Mouse (Mus musculus) heart, postnatal 25 days (tissue): Measurements from ENCODE around the gene Oaz1. TPM values are rescaled to one million over a fixed set of nuclear protein-coding genes. Genes with fewer than 3 reads are reported as not detected.

ENCODE experiments used
- DNase-seq: peaks from one replicate; pipeline ENCODE4 v3.0.0; 2022; ENCODE audit warnings: low spot score
- intact Hi-C: fragments of 180-260 bp; cut with DNase I; formaldehyde crosslinking; loops from one replicate; pipeline ENCODE4 v1.15.1; 2025
- total RNA-seq, 2 experiments: library from RNA; stranded (reverse); gene quantifications; 2 replicates each; pipeline ENCODE4 v1.2.3; 2021

The Oaz1 gene
- 100 to 1,000 TPM; 883 to 894 TPM for total RNA-seq

DNA sequence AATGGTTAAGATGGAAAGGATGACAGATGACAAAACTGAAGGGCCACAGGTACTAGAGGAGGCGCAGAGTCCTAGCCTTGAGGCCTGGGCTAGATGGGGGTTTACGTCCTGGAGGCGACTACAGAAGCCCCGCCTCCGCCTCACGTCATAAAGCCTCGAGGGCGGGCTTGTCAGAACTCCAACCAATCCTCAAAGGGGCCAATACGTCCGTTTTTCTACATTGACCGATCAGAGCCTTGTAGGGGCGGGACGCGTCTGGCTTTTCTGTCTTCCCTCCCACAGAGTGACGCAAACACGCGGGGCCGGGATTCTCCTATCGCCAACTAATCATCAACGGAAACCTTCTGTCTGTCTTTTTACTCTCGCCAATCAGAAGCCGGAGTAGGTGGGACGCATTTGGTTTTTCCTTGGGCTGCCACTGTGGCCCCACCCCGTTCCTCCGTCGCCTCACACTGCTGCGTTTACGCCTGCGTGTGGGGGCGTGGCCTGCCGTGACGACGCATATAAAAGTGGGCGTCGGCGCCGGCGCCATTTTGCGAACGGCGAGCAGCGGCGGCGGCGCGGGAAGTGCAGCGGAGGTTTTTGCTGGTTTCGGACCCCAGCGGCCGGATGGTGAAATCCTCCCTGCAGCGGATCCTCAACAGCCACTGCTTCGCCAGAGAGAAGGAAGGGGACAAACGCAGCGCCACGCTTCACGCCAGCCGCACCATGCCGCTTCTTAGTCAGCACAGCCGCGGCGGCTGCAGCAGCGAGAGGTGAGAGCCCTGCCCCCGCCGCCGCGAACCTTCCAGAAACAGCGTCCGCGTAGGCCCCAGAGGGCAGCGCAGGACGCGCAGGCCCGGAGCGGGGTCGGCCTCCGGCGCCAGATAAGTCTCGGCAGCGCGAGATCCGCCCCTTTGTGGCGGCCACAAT, at the start of gene Oaz1:
Oaz1 (plus strand) TSS at position 506 of the 912 bp plus-strand sequence.
- peak; percentile 100 for DNase-seq
- intact Hi-C loops = loop anchor here (2.0 kb wide), 1 partner anchor 28 kb away; the partner anchor contains the start of genes Plekhj1 and Sf3a2

GRCm38 (mm10) chr10:80777123-80777522, 49.3 kb upstream of the Oaz1 start:
- no peak for DNase-seq
- intact Hi-C loops = no loop called here

DNA sequence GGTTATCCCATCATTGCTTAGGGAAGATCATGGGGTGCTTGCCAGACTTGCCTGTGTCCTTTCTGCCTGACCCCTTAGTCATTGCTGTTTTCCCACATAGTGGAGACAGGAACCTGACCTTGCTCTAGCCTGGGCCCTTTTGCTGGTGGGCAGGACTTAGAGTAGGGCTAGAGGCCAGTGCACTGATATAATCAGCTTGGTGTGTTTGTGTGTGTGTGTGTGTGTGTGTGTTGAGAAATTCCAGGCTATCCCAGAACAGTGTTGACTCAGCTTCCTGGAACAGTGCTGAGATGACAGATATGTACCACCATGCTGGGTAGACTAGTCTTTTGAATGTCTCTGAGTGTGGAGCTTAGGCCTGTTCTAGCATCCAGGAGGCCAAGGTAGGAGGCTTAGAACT, 46.9 kb upstream of the Oaz1 start:
- DNase-seq = no peak
- intact Hi-C loops = no loop called here

- no peak for DNase-seq
- intact Hi-C loops = no loop called here
Measured at GRCm38 (mm10) chr10:80784302-80784701, 42.2 kb upstream of the Oaz1 start.

- intact Hi-C loops = no loop called here
- DNase-seq = no peak
Measured at GRCm38 (mm10) chr10:80784871-80785270, 41.6 kb upstream of the Oaz1 start.

DNA sequence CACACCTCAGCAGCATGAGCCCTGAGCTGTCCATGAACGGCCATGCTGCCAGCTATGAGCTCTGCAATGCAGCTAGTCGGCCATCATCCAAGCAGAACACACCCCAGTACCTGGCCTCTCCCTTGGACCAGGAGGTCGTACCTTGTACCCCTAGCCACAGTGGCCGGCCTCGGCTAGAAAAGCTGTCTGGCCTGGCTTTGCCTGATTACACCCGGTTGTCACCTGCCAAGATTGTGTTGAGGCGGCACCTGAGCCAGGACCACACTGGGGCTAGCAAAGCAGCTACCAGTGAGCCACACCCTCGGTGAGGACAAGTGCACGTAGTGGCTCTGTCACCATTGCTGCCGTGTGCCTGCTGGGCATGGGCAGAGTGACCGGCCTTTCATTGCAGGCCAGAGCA, 40.5 kb upstream of the Oaz1 start:
- no peak for DNase-seq
- intact Hi-C loops = no loop called here

DNA sequence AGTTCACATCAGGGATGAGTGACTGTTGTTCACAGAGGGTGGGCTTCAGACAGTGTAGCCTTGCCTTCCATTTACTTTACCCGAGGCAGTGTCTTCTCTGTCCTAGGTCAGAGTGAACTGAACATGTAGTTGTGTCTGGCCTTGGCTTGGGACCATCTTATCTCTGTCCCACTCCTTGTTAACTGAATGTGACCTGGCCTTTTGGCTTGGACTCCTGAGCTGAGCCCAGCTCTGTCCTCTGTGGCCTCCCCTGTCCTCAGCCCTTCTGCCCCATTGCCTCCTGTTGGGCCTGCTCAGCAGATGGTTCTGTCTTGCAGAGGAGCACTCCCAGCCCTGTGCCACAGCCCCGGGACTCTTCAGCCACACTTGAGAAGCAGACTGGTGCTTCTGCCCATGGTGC, 38.9 kb upstream of the Oaz1 start:
- DNase-seq = no peak

GRCm38 (mm10) chr10:80790761-80791404, 35.6 kb upstream of the Oaz1 start:
- DNase-seq = no peak
- intact Hi-C loops = no loop called here

More for the DNA sequence above, 38.9 kb upstream of the Oaz1 start:
- intact Hi-C loops = no loop called here

DNA sequence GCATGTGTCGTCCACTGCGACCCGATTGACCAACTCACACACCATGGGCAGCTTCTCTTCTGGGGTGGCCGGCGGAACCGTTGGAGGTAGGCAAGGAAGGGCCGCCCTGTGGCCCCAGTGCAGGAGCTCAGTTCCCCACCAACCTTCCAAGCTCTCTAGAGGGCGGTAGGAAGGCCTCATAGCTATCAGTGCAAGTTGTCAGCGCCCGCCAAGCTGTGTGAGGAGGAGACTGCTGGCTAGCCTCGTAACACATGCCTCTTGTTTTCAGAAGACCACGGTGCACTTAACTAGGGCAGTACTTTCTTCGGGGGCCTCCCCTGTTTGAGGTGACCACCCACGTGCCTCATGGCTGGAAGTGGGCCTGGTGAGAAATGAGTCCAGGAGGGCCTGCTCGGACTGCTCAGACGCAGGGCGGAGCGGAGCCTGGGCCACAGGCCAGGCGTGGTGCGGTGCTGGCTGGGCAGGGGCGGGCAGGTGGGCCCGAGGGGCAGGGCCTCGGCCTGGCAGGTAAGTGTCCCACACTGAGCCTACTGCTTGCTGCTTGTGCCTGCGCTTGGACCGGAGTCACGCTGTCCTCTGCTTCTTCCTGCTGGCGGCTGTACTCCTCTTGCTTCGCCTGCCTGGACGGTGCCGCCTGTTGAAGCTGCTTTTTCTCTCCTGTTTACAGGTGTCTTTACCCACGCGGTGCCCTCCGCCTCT, 34.8 kb upstream of the Oaz1 start:
- intact Hi-C loops = no loop called here
- DNase-seq = no peak

DNA sequence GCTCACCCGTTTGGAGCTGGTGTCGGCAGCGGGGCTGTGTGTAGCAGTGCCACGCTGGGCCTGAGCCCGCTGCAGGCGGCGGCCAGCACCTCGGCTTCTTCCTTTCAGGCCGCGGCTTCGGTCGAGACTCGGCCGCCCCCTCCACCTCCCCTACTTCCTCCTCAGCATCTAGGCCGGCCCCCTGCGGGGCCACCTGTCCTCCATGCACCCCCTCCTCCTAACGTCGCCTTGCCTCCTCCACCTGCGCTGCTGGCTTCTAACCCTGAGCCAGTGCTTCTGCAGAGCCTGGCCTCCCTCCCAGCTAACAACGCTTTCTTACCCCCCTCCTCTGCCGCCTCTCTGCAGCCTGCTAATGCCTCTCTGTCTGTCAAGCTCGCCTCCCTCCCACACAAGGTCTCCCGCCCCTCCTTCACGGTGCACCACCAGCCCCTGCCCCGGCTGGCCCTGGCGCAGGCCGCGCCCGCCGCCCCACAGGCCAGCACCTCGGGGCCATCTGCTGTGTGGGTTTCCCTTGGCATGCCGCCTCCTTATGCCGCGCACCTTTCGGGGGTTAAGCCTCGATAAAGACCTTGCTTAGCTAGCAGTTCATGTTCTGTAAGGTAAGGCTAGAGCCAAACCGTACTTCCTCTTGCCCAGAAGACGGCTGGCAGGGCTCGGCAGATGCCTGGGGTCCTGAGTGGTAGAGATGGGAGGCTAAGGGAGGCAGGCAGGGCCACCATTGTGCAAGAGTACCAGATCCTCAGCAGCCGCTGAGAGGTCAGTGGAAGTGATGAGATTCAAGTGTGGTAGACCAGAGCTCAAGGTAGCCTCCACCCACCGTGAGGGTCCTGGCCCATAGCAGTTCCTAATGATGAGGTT, 34.1 kb upstream of the Oaz1 start:
- intact Hi-C loops = no loop called here
- no peak for DNase-seq

- no peak for DNase-seq
- intact Hi-C loops = no loop called here
Measured at GRCm38 (mm10) chr10:80793033-80793784, 33.2 kb upstream of the Oaz1 start.

- intact Hi-C loops = no loop called here
- DNase-seq = no peak
Measured at GRCm38 (mm10) chr10:80793803-80794202, 32.7 kb upstream of the Oaz1 start.

DNA sequence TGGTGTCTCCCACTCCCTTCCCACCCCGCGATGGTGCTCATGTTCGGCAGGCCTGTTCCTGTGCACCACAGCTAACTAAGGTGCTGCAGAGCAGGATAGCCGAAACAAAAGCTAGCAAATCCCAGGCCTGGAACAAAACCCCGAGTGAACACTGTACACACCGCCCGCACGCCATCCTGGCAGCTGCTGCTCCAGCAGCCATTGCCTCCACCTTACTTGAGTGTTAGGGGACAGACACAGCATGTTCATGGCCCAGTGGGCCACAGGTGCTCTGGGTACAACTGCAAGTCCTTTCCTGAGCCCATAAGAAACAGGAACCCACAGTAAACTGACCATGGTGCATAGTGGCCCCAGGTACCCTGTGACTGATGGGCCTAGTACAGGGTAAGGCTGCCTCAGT, 31.7 kb upstream of the Oaz1 start:
- no peak for DNase-seq
- intact Hi-C loops = no loop called here

GRCm38 (mm10) chr10:80796307-80796848, 30.1 kb upstream of the Oaz1 start:
- intact Hi-C loops = no loop called here
- DNase-seq = no peak

DNA sequence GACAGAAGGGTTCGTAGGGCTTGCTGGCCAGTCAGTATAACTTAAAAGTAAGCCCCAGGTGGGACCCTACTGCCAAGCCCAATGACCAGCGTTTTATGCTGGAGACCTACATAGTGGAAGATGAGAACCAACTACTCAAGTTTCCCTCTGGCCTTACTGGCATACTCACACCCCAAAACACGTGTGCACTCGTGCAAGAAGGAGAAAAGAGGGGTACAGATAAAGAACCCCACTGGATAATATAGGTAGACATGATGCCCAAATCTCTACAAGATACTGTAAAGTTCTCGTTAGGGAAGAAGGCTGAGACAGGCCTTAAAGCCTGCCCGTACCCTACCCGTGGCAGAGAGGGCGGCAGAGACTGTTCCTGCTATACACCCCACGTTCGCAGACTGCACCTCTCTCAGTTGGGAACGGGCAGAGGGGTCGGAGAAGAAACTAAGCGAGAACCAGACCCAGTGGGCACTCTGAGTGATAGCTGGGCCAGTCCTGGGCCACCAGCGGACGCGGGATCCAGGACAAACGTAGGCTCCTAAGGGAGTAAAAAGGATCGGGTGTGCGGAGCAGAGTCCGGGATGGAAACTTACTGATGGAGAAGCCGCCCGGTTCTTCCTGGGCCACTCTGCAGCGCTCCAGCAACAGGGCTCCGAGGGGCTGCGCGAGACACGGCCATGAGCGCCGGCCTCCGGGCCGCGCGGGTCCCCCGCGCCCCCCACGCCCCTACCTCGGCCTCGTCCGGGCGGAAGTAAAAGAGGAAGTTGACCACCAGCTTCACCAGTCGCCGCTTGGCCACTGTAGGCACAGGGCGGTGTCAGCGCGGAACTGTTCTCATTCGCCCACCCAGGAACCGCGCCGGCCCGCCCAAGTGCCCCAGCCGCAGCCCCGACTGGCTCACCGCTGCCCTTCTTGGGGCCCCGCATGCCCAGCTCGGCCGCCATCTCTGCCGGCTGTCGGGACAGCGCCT, 29.0 kb upstream of the Oaz1 start:
- DNase-seq = no peak
- intact Hi-C loops = loop anchor here (2.0 kb wide), 1 partner anchor 29 kb away; the partner anchor contains the start of gene Oaz1

GRCm38 (mm10) chr10:80798150-80799006, 28.1 kb upstream of the Oaz1 start, which contains the start of the genes Sf3a2 and Plekhj1:
Gene Sf3a2 (plus strand): TSS chr10:80798198.
Gene Plekhj1 (minus strand): TSS chr10:80798626.
- intact Hi-C loops = loop anchor here (2.0 kb wide), 1 partner anchor 28 kb away; the partner anchor contains the start of gene Oaz1
- DNase-seq = peak; percentile 91
